Mouse (Mus musculus) E14TG2a.4 (cell line): ENCODE data around the gene Lhx5.

ENCODE experiments used
- H3K27me3 ChIP-seq: 2 replicates; pipeline ENCODE4 v1.6.1; 2014; ENCODE audit warnings: low read length, control low read depth; ENCODE audit not compliant: insufficient read depth
- H3K36me3 ChIP-seq: 2 replicates; pipeline ENCODE4 v1.6.1; 2014; ENCODE audit warnings: low read length, control low read depth; ENCODE audit not compliant: insufficient read depth
- H3K4me1 ChIP-seq: replicated peaks from 2 replicates; pipeline ENCODE4 v1.6.1; 2014; ENCODE audit warnings: low read depth, low read length, control low read depth
- H3K4me3 ChIP-seq: replicated peaks from 2 replicates; pipeline ENCODE4 v1.5.1; 2014; ENCODE audit warnings: mild to moderate bottlenecking, low read length
- H3K9me3 ChIP-seq: 2 replicates; pipeline ENCODE4 v1.6.1; 2014; ENCODE audit warnings: low read length, control low read depth
- CTCF ChIP-seq: conservative IDR thresholded peaks from 2 replicates; pipeline ENCODE4 v1.5.1; 2014; ENCODE audit warnings: low read length
- NANOG ChIP-seq: IDR thresholded peaks from 2 replicates; pipeline ENCODE4 v1.6.1; 2014; ENCODE audit warnings: borderline replicate concordance, low read length, mixed read lengths
- POU5F1 ChIP-seq: IDR thresholded peaks from 2 replicates; pipeline ENCODE4 v1.6.1; 2014; ENCODE audit warnings: low read length, borderline replicate concordance

Gene Lhx5

DNA sequence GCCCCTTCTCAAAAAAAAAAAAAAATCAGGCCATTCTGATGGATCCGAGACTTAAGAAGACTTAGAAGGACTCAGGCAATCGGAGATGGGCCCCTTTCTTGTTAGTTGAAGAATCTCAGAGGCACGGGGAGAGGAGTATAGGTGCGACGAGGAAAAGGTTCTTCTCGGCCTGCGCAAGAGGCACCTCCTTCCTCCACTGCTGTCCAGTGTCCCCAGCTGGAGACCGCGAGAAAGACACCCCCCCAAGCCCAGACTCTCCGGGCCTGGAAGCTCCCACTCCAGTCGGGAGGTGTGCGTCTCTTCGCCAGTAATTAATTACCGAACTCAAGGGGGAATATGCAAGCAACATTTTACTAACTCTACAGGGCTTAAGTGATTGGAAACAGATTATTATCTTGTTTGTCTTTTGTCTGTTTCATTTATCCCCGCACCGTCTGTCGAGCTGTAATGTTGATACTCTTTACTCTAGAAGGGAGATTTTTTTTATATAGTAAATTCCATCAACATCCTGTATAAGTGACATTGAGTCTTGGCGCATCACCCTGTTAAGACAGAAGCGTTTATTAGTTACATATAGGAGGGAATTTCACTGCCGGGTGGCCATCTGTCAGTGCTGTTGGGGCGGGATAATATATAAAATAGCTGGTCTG, 3.2 kb upstream of the Lhx5 start:
- TF ChIP-seq NANOG (no peak), CTCF (no peak), POU5F1 (no peak)

GRCm38 (mm10) chr5:120428990-120429389, 2.5 kb upstream of the Lhx5 start:
- Histone ChIP-seq H3K36me3 (no peaks in the 10 kb centered on the region), H3K9me3 (0 out of 2 replicates have a peak, but pooled peaks cover 3% of the 10 kb centered on the region), H3K4me1 (peaks cover 74% of the 10 kb centered on the region), H3K4me3 (no peak overlapping the region), H3K27me3 (peaks cover 94% of the 10 kb centered on the region)
- TF ChIP-seq POU5F1 = no peak
- no peak for TF ChIP-seq CTCF
- TF ChIP-seq NANOG = no peak

More for the DNA sequence above, 3.2 kb upstream of the Lhx5 start:
- H3K4me1 ChIP-seq = peaks cover 69% of the 10 kb centered on the region
- no peaks in the 10 kb centered on the region for H3K9me3 ChIP-seq
- H3K36me3 ChIP-seq = no peaks in the 10 kb centered on the region
- H3K4me3 ChIP-seq = no peak overlapping the region
- peaks cover 93% of the 10 kb centered on the region for H3K27me3 ChIP-seq

DNA sequence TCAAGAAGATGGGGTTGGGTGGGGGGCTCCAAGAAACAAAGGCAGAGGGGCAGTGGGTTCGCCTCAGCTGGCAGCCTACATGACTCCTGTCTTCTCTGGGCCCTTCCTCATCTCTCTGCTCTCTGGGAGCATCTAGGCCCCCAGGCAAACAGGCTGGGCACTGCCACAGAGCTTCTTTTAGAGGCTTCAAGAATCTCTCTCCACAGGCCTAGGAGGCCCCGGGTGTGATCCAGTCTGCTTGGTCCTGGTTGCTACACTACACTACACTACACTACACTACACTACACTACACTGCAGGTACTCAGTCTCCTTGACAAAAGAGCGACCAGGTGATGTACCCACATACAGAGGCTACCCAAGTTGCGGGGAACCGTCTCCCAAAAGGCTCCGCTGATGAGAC, 1.8 kb upstream of the Lhx5 start:
- Histone ChIP-seq H3K9me3 (0 out of 2 replicates have a peak, but pooled peaks cover 3% of the 10 kb centered on the region), H3K36me3 (no peaks in the 10 kb centered on the region), H3K4me3 (no peak overlapping the region), H3K4me1 (peaks cover 75% of the 10 kb centered on the region), H3K27me3 (peaks cover 94% of the 10 kb centered on the region)
- TF ChIP-seq CTCF (no peak), POU5F1 (no peak), NANOG (no peak)

- H3K4me3 ChIP-seq = peak overlapping the region; percentile 64
- no peak for TF ChIP-seq CTCF
- no peak for TF ChIP-seq NANOG
- peaks cover 79% of the 10 kb centered on the region for H3K4me1 ChIP-seq
- H3K9me3 ChIP-seq = 0 out of 2 replicates have a peak, but pooled peaks cover 3% of the 10 kb centered on the region
- peaks cover 96% of the 10 kb centered on the region for H3K27me3 ChIP-seq
- no peaks in the 10 kb centered on the region for H3K36me3 ChIP-seq
Observed at GRCm38 (mm10) chr5:120431001-120431583, 407 bp upstream of the Lhx5 start.

- TF ChIP-seq NANOG (no peak), POU5F1 (no peak), CTCF (no peak)
- Histone ChIP-seq H3K36me3 (no peaks in the 10 kb centered on the region), H3K4me1 (peaks cover 79% of the 10 kb centered on the region), H3K9me3 (0 out of 2 replicates have a peak, but pooled peaks cover 3% of the 10 kb centered on the region), H3K4me3 (peak overlapping the region; percentile 64), H3K27me3 (peaks cover 96% of the 10 kb centered on the region)
Observed at GRCm38 (mm10) chr5:120432486-120433015, 1.1 kb downstream of the Lhx5 start.

DNA sequence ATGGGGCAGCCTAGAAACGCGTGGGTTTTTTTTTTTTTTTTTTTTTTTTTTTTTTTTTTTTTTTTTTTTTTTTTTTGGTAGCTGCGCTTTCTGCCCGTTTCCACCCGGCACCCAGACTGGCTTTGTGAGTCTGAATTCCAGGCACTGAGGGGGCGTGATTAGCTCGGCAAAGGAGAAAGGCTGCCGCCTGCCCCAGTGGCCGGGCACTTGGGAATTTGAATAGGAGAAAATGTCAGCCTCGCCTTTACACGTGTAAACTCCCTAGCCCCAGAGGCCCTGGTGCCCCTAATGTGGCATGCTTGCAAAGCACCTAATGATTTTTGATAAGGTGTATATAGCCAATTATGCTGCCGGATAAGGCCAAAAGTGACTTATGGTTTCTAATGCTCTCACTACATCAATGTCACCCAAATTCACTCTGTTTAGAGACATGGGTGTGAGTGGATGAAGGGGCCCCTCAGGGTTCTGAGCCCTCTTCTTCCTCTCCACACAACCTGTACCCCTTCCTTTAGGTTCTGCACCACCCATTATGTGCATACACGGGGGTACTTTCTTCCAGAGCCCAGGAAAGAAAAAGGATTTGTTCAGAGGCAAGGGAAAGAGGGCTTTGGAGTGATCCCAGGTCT, 1.7 kb downstream of the Lhx5 start:
- H3K27me3 ChIP-seq = peaks cover 98% of the 10 kb centered on the region
- TF ChIP-seq NANOG (no peak), CTCF (no peak)
- H3K4me1 ChIP-seq = peaks cover 82% of the 10 kb centered on the region

GRCm38 (mm10) chr5:120434231-120434735, 2.8 kb downstream of the Lhx5 start:
- Histone ChIP-seq H3K4me3 (no peak overlapping the region), H3K4me1 (peaks cover 84% of the 10 kb centered on the region), H3K27me3 (peaks cover 98% of the 10 kb centered on the region), H3K36me3 (no peaks in the 10 kb centered on the region), H3K9me3 (0 out of 2 replicates have a peak, but pooled peaks cover 3% of the 10 kb centered on the region)
- TF ChIP-seq CTCF = no peak
- no peak for TF ChIP-seq NANOG
- no peak for TF ChIP-seq POU5F1

More for the DNA sequence above, 1.7 kb downstream of the Lhx5 start:
- no peaks in the 10 kb centered on the region for H3K36me3 ChIP-seq
- H3K4me3 ChIP-seq = no peak overlapping the region
- H3K9me3 ChIP-seq = 0 out of 2 replicates have a peak, but pooled peaks cover 3% of the 10 kb centered on the region

- Histone ChIP-seq H3K4me3 (peak overlapping the region; percentile 74), H3K9me3 (0 out of 2 replicates have a peak, but pooled peaks cover 3% of the 10 kb centered on the region)
- no peak for TF ChIP-seq CTCF
- TF ChIP-seq POU5F1 = no peak
- TF ChIP-seq NANOG = no peak
Observed at GRCm38 (mm10) chr5:120435006-120435681, 3.6 kb downstream of the Lhx5 start.

More at GRCm38 (mm10) chr5:120435006-120435681, 3.6 kb downstream of the Lhx5 start:
- Histone ChIP-seq H3K4me1 (peaks cover 86% of the 10 kb centered on the region), H3K27me3 (peaks cover 98% of the 10 kb centered on the region), H3K36me3 (no peaks in the 10 kb centered on the region)
